Mouse (Mus musculus) heart, postnatal 0 days (tissue): ENCODE results near the gene Adra2b.

Source experiments
- CTCF ChIP-seq: IDR thresholded peaks from 2 replicates; pipeline ENCODE4 v1.5.1; 2016; ENCODE audit warnings: antibody characterized with exemption, control low read depth, low read depth
- EP300 ChIP-seq: IDR thresholded peaks from 2 replicates; pipeline ENCODE4 v1.6.1; 2016; ENCODE audit warnings: antibody characterized with exemption, low read depth

DNA sequence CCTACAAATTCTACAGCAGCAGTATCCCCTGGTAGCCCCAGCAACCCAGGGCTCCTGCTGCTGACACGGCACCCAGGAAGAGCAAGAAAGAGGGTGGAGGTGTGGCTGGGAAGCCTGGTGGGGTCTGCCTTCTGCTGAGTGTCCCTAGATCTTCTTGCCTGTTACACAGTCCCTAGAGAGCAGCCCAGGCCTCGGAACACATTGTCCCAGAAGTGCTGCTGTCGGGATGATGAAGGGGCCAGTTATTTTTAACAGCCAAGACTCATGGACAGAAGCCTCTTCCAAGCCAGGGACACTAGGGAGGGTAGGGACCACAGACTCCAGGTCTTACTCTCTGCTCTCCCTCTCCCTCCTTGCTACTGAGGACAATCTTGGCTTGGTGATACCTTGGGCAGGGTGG lies 16.2 kb downstream of the Adra2b start:
- TF ChIP-seq CTCF (no peak), EP300 (no peak)
